Mouse (Mus musculus) intestine, embryonic 14.5 days (tissue): ENCODE results near the gene F2rl3. TPM values are rescaled to one million over a fixed set of nuclear protein-coding genes. Genes with fewer than 3 reads are reported as not detected.

Experiments used
- ATAC-seq: fragments of 200-750 bp; cut with Nextera tagmentation; replicated peaks from 2 replicates; pipeline ENCODE4 v1.8.0; 2017; ENCODE audit warnings: low read depth, moderate number of reproducible peaks, moderate TSS enrichment, moderate library complexity; ENCODE audit not compliant: low FRiP score, low TSS enrichment
- DNase-seq: peaks from one replicate; pipeline ENCODE4 v3.0.0-alpha.2; 2018; ENCODE audit warnings: low spot score
- H3K27ac ChIP-seq: fragments of 300-500 bp; sonication (generic); 2 replicates; pipeline ENCODE4 v1.5.1; 2014; ENCODE audit warnings: low read depth, mild to moderate bottlenecking, control low read depth
- H3K27me3 ChIP-seq: fragments of 300-500 bp; sonication (generic); replicated peaks from 2 replicates; pipeline ENCODE4 v1.6.1; 2014; ENCODE audit warnings: low read length, control low read depth; ENCODE audit not compliant: control insufficient read depth, insufficient read depth
- H3K36me3 ChIP-seq: fragments of 300-500 bp; sonication (generic); 2 replicates; pipeline ENCODE4 v1.6.1; 2014; ENCODE audit warnings: low read length, control low read depth; ENCODE audit not compliant: control insufficient read depth, insufficient read depth
- H3K4me1 ChIP-seq: fragments of 300-500 bp; sonication (generic); replicated peaks from 2 replicates; pipeline ENCODE4 v1.6.1; 2014; ENCODE audit warnings: low read length, control low read depth, mixed read lengths; ENCODE audit not compliant: control insufficient read depth, insufficient read depth
- H3K4me2 ChIP-seq: fragments of 300-500 bp; sonication (generic); 2 replicates; pipeline ENCODE4 v1.6.1; 2014; ENCODE audit warnings: low read length
- H3K4me3 ChIP-seq: fragments of 300-500 bp; sonication (generic); 2 replicates; pipeline ENCODE4 v1.5.1; 2014; ENCODE audit warnings: low read depth, low read length, control low read depth, mixed read lengths
- H3K9ac ChIP-seq: fragments of 300-500 bp; sonication (generic); 2 replicates; pipeline ENCODE4 v1.6.1; 2014; ENCODE audit warnings: mild to moderate bottlenecking, low read length
- H3K9me3 ChIP-seq: fragments of 300-500 bp; sonication (generic); 2 replicates; pipeline ENCODE4 v1.6.1; 2016; ENCODE audit warnings: low read length, control low read depth; ENCODE audit not compliant: control insufficient read depth
- WGBS: fragments of 180-500 bp; shearing (Covaris S2); extraction: QIAGEN DNeasy Blood & Tissue Kit; methylation state at CpG from one replicate; pipeline ENCODE4 v1.1.7; 2014; 5-methylcytosine and 5-hydroxymethylcytosine counted together
- polyA plus RNA-seq: library from polyadenylated mRNA; unstranded; fragments of >200 nt; fragmentation: Nextera tagmentation; extraction: Ambion mirVana; gene quantifications from 2 replicates; pipeline ENCODE4 v1.2.1, GENCODE M21; 2014

The F2rl3 gene
- polyA plus RNA-seq, 1 experiment from 2014 or later = 5.8 TPM

GRCm38 (mm10) chr8:72736868-72737267 lies 24.8 kb upstream of the F2rl3 start:
- ATAC-seq (no peak), DNase-seq (no peak)
- no peak overlapping the region for H3K4me3 ChIP-seq
- H3K27me3 ChIP-seq = no peaks in the 10 kb centered on the region
- no peaks in the 10 kb centered on the region for H3K9me3 ChIP-seq
- H3K27ac ChIP-seq = no peak overlapping the region
- no peak overlapping the region for H3K9ac ChIP-seq
- no peak overlapping the region for H3K4me2 ChIP-seq
- no peaks in the 10 kb centered on the region for H3K4me1 ChIP-seq
- H3K36me3 ChIP-seq = peaks cover 87% of the 10 kb centered on the region

DNA sequence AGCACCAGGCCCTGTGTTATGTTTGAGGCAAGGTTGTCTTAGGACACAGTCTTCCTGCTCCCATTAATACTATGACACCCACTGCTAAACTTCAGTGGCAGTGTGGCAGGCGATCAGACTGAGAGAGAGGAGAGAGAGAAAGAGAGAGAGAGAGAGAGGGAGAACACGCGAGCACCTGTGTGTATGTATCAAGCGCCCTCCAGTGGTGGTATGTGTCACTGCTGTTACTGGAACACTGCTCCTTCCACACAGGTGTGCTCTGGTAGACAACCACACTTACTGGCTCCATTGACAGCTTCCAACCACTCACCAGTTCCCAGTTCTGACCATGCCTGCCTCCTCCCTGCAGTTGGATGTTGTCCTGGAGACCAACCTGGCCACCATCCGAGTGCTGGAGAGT lies 15.6 kb upstream of the F2rl3 start:
- peak; percentile 52 for ATAC-seq
- no peaks in the 10 kb centered on the region for H3K4me1 ChIP-seq
- 47% methylated on average over 5 of the region's 5 CpGs for WGBS
- DNase-seq = peak; percentile 57
- no peak overlapping the region for H3K9ac ChIP-seq
- no peak overlapping the region for H3K4me2 ChIP-seq
- H3K27ac ChIP-seq = no peak overlapping the region
- H3K36me3 ChIP-seq = peaks cover 98% of the 10 kb centered on the region
- H3K9me3 ChIP-seq = no peaks in the 10 kb centered on the region
- no peak overlapping the region for H3K4me3 ChIP-seq
- no peaks in the 10 kb centered on the region for H3K27me3 ChIP-seq

GRCm38 (mm10) chr8:72749846-72750245 lies 11.8 kb upstream of the F2rl3 start:
- Histone ChIP-seq H3K4me3 (no peak overlapping the region), H3K9me3 (no peaks in the 10 kb centered on the region), H3K27ac (no peak overlapping the region), H3K27me3 (no peaks in the 10 kb centered on the region), H3K36me3 (peaks cover 96% of the 10 kb centered on the region), H3K9ac (no peak overlapping the region), H3K4me2 (no peak overlapping the region), H3K4me1 (no peaks in the 10 kb centered on the region)
- WGBS = 94% methylated on average over 26 of the region's 26 CpGs
- DNase-seq (no peak), ATAC-seq (no peak)

DNA sequence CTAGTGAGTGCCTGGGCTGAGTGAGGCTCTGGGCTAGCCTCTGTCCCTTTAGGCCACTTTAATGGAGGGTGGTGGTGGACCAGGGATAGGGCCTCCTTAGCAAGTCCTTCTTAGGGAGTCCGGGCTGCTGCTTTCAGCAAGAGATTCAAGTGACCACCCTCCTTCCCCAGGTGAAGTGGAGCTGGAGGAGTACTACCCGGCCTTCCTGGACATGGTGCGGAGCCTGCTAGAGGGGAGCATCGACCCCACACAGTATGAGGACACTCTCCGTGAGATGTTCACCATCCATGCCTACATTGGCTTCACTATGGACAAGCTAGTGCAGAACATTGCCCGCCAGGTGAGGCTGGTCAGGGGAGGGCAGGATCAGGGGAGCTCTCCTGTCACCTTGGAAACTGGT lies 11.4 kb upstream of the F2rl3 start:
- Histone ChIP-seq H3K9ac (no peak overlapping the region), H3K4me3 (no peak overlapping the region), H3K4me1 (no peaks in the 10 kb centered on the region), H3K9me3 (no peaks in the 10 kb centered on the region), H3K27me3 (no peaks in the 10 kb centered on the region), H3K36me3 (peaks cover 94% of the 10 kb centered on the region), H3K4me2 (no peak overlapping the region), H3K27ac (no peak overlapping the region)
- ATAC-seq (no peak), DNase-seq (peak; percentile 38)
- WGBS = 95% methylated on average over 6 of the region's 6 CpGs

GRCm38 (mm10) chr8:72751126-72751525 lies 10.6 kb upstream of the F2rl3 start:
- H3K36me3 ChIP-seq = peaks cover 94% of the 10 kb centered on the region
- 81% methylated on average over 3 of the region's 3 CpGs for WGBS

DNA sequence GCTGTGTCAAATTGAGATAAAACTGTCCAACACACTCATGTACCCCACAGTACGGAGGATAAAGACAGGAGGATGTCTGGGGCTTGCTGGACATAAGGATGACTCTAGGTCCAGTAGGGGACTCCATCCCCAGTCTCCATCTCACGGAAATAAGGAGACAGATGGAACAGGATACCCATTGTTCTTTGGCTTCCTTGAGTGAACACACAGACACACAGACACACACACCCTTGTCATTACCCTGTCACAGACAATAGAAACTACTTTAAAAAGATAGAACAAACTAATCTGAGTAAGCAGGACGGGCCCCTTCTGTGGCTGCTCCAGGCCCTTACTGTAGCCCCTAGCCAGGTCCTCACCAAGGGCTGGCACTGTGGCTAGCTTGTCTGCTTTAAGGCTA lies 9.4 kb upstream of the F2rl3 start:
- no peak for ATAC-seq
- Histone ChIP-seq H3K9me3 (no peaks in the 10 kb centered on the region), H3K36me3 (peaks cover 94% of the 10 kb centered on the region), H3K9ac (no peak overlapping the region), H3K4me2 (no peak overlapping the region), H3K27ac (no peak overlapping the region), H3K4me3 (no peak overlapping the region), H3K27me3 (no peaks in the 10 kb centered on the region), H3K4me1 (no peaks in the 10 kb centered on the region)
- DNase-seq = peak; percentile 20
- WGBS = 86% methylated on average over 3 of the region's 3 CpGs

More at GRCm38 (mm10) chr8:72751126-72751525, 10.6 kb upstream of the F2rl3 start:
- ATAC-seq = no peak
- peak; percentile 41 for DNase-seq
- Histone ChIP-seq H3K9me3 (no peaks in the 10 kb centered on the region), H3K27me3 (no peaks in the 10 kb centered on the region), H3K27ac (no peak overlapping the region), H3K4me3 (no peak overlapping the region), H3K4me1 (no peaks in the 10 kb centered on the region), H3K4me2 (no peak overlapping the region), H3K9ac (no peak overlapping the region)

GRCm38 (mm10) chr8:72753165-72753564 lies 8.5 kb upstream of the F2rl3 start:
- no peak overlapping the region for H3K4me3 ChIP-seq
- WGBS = 94% methylated on average over 9 of the region's 9 CpGs
- H3K4me2 ChIP-seq = no peak overlapping the region
- H3K4me1 ChIP-seq = no peaks in the 10 kb centered on the region
- no peak overlapping the region for H3K27ac ChIP-seq
- H3K27me3 ChIP-seq = no peaks in the 10 kb centered on the region
- no peaks in the 10 kb centered on the region for H3K9me3 ChIP-seq
- DNase-seq = peak; percentile 33
- H3K9ac ChIP-seq = no peak overlapping the region
- no peak for ATAC-seq
- peaks cover 94% of the 10 kb centered on the region for H3K36me3 ChIP-seq

GRCm38 (mm10) chr8:72753781-72754180 lies 7.9 kb upstream of the F2rl3 start:
- no peak overlapping the region for H3K9ac ChIP-seq
- no peak overlapping the region for H3K4me2 ChIP-seq
- ATAC-seq (no peak), DNase-seq (no peak)
- H3K9me3 ChIP-seq = no peaks in the 10 kb centered on the region
- H3K4me1 ChIP-seq = no peaks in the 10 kb centered on the region
- WGBS = 87% methylated on average over 2 of the region's 2 CpGs
- H3K27ac ChIP-seq = no peak overlapping the region
- H3K4me3 ChIP-seq = no peak overlapping the region
- no peaks in the 10 kb centered on the region for H3K27me3 ChIP-seq
- peaks cover 94% of the 10 kb centered on the region for H3K36me3 ChIP-seq

DNA sequence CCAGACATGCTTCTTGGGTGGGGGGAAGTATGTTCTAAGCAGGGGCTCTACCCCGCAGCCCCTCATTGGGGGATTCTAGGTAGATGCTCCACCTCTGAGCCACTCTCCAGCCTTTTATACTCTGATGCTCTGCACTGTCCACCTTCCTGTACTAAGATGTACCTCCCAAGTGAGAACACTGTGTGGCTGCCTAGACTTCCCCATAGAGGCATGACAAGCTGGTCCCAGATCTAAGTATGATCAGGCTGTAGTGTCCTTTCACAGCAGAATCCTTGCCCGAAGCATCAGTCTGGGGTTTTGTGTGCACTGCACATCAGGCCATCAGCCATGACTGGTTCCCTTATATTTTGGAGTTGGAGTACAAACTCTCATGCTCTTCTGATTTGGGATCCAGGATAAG lies 5.6 kb upstream of the F2rl3 start:
- no peak overlapping the region for H3K4me3 ChIP-seq
- H3K27me3 ChIP-seq = no peaks in the 10 kb centered on the region
- no peak overlapping the region for H3K4me2 ChIP-seq
- H3K9me3 ChIP-seq = no peaks in the 10 kb centered on the region
- 96% methylated on average over 2 of the region's 2 CpGs for WGBS
- H3K27ac ChIP-seq = no peak overlapping the region
- peaks cover 74% of the 10 kb centered on the region for H3K36me3 ChIP-seq
- H3K9ac ChIP-seq = no peak overlapping the region
- DNase-seq (no peak), ATAC-seq (no peak)
- H3K4me1 ChIP-seq = no peaks in the 10 kb centered on the region
